In genomic region chr1:131116430-131117011, GRCm38 (mm10) we compare ENCODE assay signal across 9 mouse cellular contexts. TPM values are rescaled to one million over a fixed set of nuclear protein-coding genes. Genes with fewer than 3 reads are reported as not detected.
A peak's percentile ranks its signal among the peaks of the same experiment; 100 is the strongest.
DNase-seq lines count a peak whose midpoint lies in the region; ATAC-seq and TF ChIP-seq lines count a peak whose summit lies in the region.
"Had no signal": no experiment of that assay in that cellular context is flagged by ENCODE, and none has a peak within 500 bp of the region (broad histone marks: within the 10 kb centered on the region; RNA-seq: fewer than 3 reads in every experiment).

No protein-coding gene starts in this region.

- TF ChIP-seq POLR2A in cerebellum, adult 2 months (IDR thresholded peaks at IDR 0.05; ENCODE audit: borderline replicate concordance, insufficient read depth, low read length): no peak

- 36% methylated on average over 13 of the region's 13 CpGs for WGBS in cerebellum, adult 2 months
- 42% methylated on average over 13 of the region's 13 CpGs for WGBS in embryonic facial prominence, embryonic 14.5 days

- no peak overlapping the region for H3K4me3 ChIP-seq in cerebellum, adult 2 months (replicated peaks; ENCODE audit: insufficient read depth, low read depth, low read length)
- H3K4me3 ChIP-seq in embryonic facial prominence, embryonic 14.5 days (ENCODE audit: low read depth, low read length): no peak overlapping the region
- H3K4me3 ChIP-seq: liver, embryonic 15.5 days had no signal

- no peaks in the 10 kb centered on the region for H3K27me3 ChIP-seq in cerebellum, adult 2 months (ENCODE audit: control insufficient read depth, insufficient read depth, low read length)
- H3K27me3 ChIP-seq in embryonic facial prominence, embryonic 14.5 days (replicated peaks; ENCODE audit: control insufficient read depth, insufficient read depth, low read length): no peaks in the 10 kb centered on the region

- H3K27ac ChIP-seq in cerebellum, adult 2 months (ENCODE audit: insufficient read depth, low read length): no peak overlapping the region
- H3K27ac ChIP-seq in embryonic facial prominence, embryonic 14.5 days (replicated peaks; ENCODE audit: low read depth, low read length): no peak overlapping the region
- H3K27ac ChIP-seq: liver, embryonic 15.5 days had no signal

- no peak overlapping the region for H3K9ac ChIP-seq in embryonic facial prominence, embryonic 14.5 days (ENCODE audit: low read depth, low read length)
- H3K9ac ChIP-seq: liver, embryonic 15.5 days had no signal

- 0 out of 2 replicates have a peak overlapping the region, but pooled peaks have one; percentile 3 for H3K4me2 ChIP-seq in embryonic facial prominence, embryonic 14.5 days (ENCODE audit: low read depth, low read length)
- H3K4me2 ChIP-seq: liver, embryonic 15.5 days had no signal

- no peaks in the 10 kb centered on the region for H3K36me3 ChIP-seq in embryonic facial prominence, embryonic 14.5 days (ENCODE audit: control insufficient read depth, insufficient read depth, low read length)
- H3K36me3 ChIP-seq: liver, embryonic 15.5 days had no signal

- H3K9me3 ChIP-seq in embryonic facial prominence, embryonic 14.5 days (ENCODE audit: control insufficient read depth, low read length): no peaks in the 10 kb centered on the region
- H3K9me3 ChIP-seq: liver, embryonic 15.5 days had no signal

- intact Hi-C loops in heart, postnatal 36 days (cut with DNase I): loop anchor here (1.0 to 5.0 kb wide), 2 partner anchors 130 to 146 kb away; no protein-coding TSS in a partner anchor
- intact Hi-C loops in left cerebral cortex, postnatal 4 days (cut with DNase I): loop anchor here (5.0 kb wide), 2 partner anchors 36 to 151 kb away; partner anchors contain the start of gene Eif2d

- ATAC-seq in cerebellum, adult (ENCODE audit: insufficient number of reproducible peaks, low FRiP score, low TSS enrichment): no peak
- no peak for ATAC-seq in embryonic facial prominence, embryonic 14.5 days (ENCODE audit: low read depth)

- TF ChIP-seq CTCF in cerebellum, adult 2 months (IDR thresholded peaks at IDR 0.05; ENCODE audit: borderline replicate concordance, insufficient read depth, low read depth, low read length): no peak

- H3K4me1 ChIP-seq in cerebellum, adult 2 months (ENCODE audit: control insufficient read depth, insufficient read depth, low read length): no peaks in the 10 kb centered on the region
- H3K4me1 ChIP-seq in embryonic facial prominence, embryonic 14.5 days (ENCODE audit: control insufficient read depth, insufficient read depth, low read length): peaks cover 3% of the 10 kb centered on the region; the same call in 1 of the 2 replicates

- DNase-seq in cerebellum, adult 2 months: peak; percentile 40 to 55
- DNase-seq in embryonic facial prominence, embryonic 14.5 days (ENCODE audit: low spot score): no peak
- DNase-seq in heart, postnatal 36 days: peak; percentile 54 to 65
- peak; percentile 56 for DNase-seq in left cerebral cortex, postnatal 4 days
- DNase-seq in thymus, postnatal 4 days: no peak
- DNase-seq in gastrocnemius, postnatal 10 days: no peak
- DNase-seq in kidney, postnatal 36 days: no peak

RNA-seq across cellular contexts. Expression of gene Mapkapk2, which starts 18.9 kb away (rescaled TPM):
- polyA plus RNA-seq in cerebellum, adult 2 months (2012; rRNA removed): 34.0 and 35.8 TPM in 2 replicates
- polyA plus RNA-seq in embryonic facial prominence, embryonic 14.5 days (2014; fragmentation: Nextera tagmentation; extraction: Ambion mirVana): 47.8 and 48.0 TPM in 2 replicates
- 100 to 1,000 TPM; 292 to 300 TPM for total RNA-seq in heart, postnatal 36 days (2021)
- total RNA-seq in left cerebral cortex, postnatal 4 days (2021): 10 to 100 TPM; 32.1 to 35.4 TPM
- total RNA-seq in gastrocnemius, postnatal 10 days (2021): 100 to 1,000 TPM; 171 to 177 TPM

RNA-seq across cellular contexts. Expression of gene Dyrk3, which starts 21.6 kb away (rescaled TPM):
- polyA plus RNA-seq in cerebellum, adult 2 months (2012; rRNA removed): 2.9 and 4.1 TPM in 2 replicates
- polyA plus RNA-seq in embryonic facial prominence, embryonic 14.5 days (2014; fragmentation: Nextera tagmentation; extraction: Ambion mirVana): 3.1 and 4.3 TPM in 2 replicates
- under 1 TPM; 0.14 to 0.33 TPM for total RNA-seq in heart, postnatal 36 days (2021)
- 10 to 100 TPM; 15.8 to 16.9 TPM for total RNA-seq in left cerebral cortex, postnatal 4 days (2021)
- under 1 TPM; 0.12 to 0.14 TPM for total RNA-seq in gastrocnemius, postnatal 10 days (2021)

RNA-seq across cellular contexts. Expression of gene Eif2d, which starts 36.5 kb away (rescaled TPM):
- 53.8 and 54.5 TPM in 2 replicates for polyA plus RNA-seq in cerebellum, adult 2 months (2012; rRNA removed)
- 53.5 and 59.4 TPM in 2 replicates for polyA plus RNA-seq in embryonic facial prominence, embryonic 14.5 days (2014; fragmentation: Nextera tagmentation; extraction: Ambion mirVana)
- 10 to 100 TPM; 34.0 to 39.3 TPM for total RNA-seq in heart, postnatal 36 days (2021)
- 10 to 100 TPM; 40.8 to 45.0 TPM for total RNA-seq in left cerebral cortex, postnatal 4 days (2021)
- total RNA-seq in gastrocnemius, postnatal 10 days (2021): 10 to 100 TPM; 24.4 to 26.4 TPM

Comparison
In these comparisons a context has a peak if more than half of its experiments do, and no peak if none do; other contexts are left out.
1. DNase-seq: peak in cerebellum, adult 2 months (2 of 2), heart, postnatal 36 days (2 of 2) and left cerebral cortex, postnatal 4 days (single experiment); none in embryonic facial prominence, embryonic 14.5 days (single experiment), thymus, postnatal 4 days (single experiment), gastrocnemius, postnatal 10 days (single experiment) and kidney, postnatal 36 days (0 of 2).
2. RNA of gene Mapkapk2, which starts 18.9 kb away (total RNA-seq): 292 to 300 TPM in heart, postnatal 36 days and 171 to 177 TPM in gastrocnemius, postnatal 10 days; 32.1 to 35.4 TPM in left cerebral cortex, postnatal 4 days; every median in the first group is over 4 times any median in the second.
3. RNA of gene Dyrk3, which starts 21.6 kb away (total RNA-seq): 15.8 to 16.9 TPM in left cerebral cortex, postnatal 4 days; 0.14 to 0.33 TPM in heart, postnatal 36 days and 0.12 to 0.14 TPM in gastrocnemius, postnatal 10 days; every median in the first group is over 10 times any median in the second.